Mouse (Mus musculus): ENCODE measurements at regions not wholly inside any gene's neighbourhood (a gene's known extent, or its start where the extent isn't known, plus 50 kb on each side); places are given as distances from the start of the nearest gene placed in this dataset.

DNA sequence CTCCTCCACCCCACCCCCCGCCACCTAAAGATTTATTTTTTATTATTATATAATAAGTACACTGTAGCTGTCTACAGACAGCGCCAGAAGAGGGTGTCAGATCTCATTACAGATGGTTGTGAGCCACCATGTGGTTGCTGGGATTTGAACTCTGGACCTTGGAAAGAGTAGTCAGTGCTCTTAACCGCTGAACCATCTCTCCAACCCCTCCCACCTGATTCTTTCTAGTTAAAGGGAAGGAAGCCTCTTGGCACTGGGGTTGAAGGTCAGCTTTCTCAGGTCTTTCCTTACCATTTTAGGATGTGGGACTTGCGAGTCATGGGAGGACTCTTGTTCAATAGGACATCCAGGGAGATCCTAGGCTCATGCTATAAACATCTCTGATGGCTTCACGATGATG is 54.7 kb downstream of the Hes1 start:
- DNase-seq: no peak

DNA sequence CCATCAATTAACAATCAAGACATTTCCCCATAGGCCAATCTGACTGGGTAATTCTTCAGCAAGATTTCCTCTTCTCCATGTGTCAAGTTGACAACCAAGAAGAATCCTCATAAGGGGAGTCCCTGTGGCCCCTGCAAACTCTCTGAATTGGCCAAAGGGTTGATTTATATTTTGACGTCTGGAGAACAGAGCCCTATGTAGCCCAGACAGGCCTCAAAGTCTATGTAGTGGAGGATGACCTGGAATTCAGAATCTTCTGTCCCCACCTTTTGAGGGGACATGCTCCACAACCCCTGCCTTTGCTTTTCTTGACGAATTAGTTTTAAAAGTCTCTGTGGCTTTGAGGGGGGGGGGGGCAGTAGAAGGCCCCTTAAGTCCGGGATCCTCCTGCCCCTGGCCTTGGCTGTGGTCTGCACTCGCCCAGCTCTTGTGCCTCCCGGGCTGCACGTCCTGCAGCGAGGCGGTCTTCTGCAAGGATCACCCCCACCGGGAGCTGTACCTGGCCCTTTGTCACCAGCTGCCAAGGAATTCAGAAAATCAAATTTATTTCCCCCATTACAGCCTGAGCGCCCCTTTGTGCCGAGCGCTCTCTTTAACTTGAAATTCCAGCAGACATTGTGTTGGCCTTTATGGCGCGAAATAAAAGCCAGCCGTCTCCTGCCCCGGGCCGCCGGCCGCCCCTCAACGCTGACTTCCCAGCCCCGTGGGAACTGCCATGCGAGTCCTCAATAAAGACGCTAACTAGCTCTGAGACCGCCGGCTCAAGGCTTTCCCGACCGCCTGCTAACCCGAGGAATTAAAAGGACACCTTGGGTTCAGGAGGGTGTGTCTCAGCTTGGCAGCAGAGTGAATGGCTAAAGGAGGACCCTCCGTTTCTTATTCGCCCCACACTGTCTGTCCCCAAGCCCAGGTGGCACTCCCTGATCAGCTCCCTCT is 56.4 kb downstream of the Hes1 start:
- no peak for DNase-seq

DNA sequence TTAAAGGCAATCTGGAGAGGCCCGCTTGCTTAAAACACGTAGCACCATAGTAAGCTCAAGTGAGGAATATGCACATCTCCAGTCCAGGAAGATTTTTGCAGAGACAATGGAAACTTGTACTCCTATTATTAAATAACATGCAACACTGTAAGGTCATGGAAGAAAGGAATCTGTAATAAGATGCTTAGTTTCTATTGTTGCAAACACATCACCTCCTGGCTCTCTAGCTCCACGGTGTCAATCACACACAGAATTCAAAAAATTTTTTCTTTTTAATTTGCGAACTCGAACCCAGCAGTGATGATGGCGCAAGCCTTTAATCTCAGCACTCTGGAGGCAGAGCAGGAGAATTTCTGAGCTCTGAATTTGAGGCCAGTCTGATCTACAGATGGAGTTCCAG is 57.4 kb downstream of the Hes1 start:
- no peak for DNase-seq

DNA sequence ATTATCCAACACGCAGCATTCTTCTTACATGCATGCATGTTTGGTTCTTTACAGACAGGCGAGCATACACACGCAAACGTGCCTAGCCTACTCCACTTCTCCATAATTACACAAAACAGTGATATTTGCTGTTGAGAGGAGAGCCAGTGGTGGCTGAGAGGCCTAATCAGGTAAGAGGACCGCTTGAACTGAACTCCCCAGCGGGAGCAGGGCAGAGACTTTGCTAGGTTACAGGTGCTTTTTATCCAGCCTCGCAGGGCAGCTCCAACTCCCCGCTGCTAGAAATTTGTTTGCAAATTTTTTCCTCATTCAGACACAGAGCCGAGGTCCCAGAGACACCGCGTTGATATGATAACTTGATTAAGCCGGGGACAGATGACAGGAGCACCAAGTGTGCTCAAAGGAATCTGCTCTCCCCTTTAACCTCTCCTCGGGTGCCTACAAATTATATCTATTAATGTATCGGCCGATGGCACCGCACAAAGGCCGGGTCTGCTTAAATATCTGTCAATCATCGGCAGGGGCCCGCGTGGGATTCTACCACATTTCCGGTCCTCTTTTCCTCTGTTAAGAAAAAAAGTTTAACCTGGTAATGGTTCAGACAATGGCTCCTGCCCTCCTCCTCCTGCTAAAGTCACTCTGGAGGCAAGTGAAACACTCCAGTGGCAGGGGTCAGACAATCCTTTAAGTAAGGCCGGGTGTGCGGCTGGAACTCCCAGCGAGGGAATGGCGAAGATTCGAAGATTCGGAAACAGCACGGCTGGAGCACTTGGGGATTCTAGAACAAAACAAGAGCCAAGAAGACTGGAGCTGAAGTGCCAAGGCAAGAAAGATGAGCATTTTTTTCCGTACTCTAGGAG is 58.3 kb downstream of the Hes1 start:
- DNase-seq: no peak

DNA sequence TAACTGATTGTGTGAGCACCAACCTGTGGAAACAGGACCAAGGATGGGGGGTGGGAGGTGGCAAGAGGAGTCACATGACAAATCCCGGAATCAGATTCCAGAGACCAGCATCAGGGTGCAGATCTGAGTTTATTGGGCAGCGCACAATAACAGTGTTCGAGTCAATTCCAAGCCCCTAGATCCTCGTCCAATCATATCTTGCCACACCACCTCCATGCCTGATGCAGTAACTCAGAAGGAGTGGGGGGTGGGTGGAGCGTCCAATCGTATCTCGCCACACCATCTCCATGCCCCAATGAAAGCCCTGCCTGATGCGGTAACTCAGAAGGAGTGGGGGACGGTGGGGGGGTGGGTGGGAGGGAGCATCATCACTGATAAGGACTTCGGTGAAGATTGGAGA is 62.8 kb downstream of the Hes1 start:
- no peak for DNase-seq

DNA sequence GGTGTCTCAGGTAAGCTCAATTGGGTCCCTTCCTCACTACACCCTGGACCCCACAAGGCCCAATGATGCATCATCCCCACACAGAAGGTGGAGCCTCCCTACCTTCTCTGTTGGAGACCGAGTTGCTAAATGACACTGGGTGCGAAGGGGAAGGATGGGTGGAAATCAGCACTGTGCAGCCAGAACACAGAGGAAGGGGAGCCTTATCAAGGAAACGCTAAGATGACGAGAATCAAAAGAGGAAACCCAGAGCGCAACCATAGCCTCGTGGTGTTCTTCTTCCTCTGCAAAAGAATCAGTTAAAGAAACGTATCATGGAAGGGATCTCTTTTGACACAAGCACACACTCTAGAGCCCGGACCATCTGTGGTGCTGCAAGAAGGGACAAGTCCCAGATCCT is 64.6 kb downstream of the Hes1 start:
- no peak for DNase-seq

DNA sequence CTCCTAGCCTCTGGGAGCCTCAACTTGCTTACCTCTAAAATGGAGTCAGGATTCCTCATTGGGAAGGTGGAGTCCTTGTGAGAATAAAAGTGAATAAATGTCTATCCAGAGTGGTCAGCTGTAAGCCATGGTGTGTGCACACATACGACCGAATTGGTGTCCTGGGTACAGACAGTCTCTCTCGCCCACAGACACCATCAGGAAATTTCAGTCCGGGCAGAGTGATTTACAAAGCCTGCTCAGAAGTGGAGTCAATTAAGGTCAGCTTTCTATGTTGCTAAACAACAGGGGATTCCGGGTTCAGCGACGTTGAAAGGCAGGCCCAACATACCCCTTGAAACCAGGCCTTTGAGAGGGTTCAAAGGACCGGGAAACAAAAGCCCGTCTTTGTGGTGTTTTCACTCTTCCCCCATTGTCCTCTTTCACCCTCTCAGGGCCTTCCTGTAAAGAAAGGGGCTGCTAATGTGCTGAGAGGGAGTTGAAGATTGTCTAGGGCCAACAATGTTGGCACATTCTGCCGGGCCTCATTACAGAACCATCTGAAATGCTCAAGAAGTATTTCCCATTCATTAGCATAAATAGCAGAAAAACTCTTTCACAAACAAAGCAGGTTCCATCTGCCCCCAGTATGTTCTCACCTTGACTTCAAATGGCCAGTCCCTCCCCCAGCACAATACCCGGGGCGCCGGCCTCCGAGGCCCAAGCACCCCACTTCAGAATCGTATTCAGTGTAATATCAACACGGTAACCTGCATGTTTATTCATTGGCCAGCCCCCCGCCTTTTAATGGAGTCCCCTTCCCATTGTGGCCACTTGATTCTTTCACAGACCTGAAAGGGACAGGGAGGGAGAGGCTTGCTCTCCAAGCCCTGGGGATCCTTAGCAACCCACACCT is 65.3 kb downstream of the Hes1 start:
- no peak for DNase-seq

DNA sequence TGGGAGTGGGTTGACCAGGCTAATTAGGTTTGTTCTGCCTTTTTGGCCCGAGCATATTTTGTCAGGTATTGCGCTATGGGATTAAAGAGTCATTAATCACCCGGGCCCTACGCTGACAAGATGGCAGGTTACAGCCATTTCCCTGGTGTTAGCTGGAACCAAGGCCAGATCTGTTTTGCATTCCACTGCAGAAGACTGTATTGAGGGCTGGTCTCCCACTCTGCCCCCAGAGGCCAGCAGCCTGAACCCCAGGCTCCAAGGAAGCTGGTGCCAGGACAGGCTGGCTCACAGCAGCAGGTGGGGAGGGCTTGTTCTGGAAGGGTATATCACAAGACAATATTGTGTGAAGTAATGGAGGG is 65.9 kb downstream of the Hes1 start:
- no peak for DNase-seq

DNA sequence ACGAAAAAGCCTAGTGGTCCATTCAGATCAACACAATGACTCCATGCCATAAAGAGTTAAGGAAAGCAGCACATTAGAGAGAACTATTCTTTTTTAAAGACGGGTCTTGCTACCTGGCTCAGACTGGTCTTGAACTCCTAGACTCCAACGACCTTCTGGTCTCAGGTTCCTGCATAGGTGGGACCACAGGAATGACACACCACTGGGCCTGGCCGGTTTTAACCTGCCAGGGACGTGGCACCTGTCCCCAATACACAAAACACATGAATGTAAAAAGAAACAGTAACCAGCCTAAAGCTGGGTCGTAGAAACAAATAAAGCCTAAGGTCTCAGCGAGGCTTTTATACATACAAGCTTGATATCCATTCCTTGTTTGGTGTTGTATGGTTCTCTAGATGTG is 67.9 kb downstream of the Hes1 start:
- DNase-seq: no peak

DNA sequence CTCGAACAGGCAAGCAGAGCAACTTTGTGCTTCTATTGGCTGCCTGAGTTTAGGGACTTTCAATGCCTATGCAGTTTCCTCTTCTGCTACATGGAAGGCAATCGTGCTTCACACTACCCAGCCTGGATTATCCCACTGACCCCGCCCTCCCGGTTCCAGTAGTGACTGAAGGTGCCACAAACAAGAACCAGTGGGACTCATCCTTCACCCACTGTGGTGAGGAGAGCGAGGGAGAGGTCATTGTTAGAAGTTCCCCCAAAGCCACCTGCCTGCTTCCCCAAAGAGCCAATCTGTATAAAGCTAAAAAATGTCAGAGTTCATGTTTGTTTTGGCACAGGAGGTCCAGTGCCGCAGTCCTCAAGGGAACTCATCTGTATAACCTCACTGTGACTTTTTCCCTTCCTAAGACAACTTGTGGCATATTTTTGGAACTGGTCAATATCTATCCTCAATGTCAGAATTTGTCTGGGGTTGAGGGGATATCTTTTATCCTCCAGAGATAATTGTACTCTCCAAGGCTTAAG is 70.5 kb downstream of the Hes1 start:
- DNase-seq: no peak

DNA sequence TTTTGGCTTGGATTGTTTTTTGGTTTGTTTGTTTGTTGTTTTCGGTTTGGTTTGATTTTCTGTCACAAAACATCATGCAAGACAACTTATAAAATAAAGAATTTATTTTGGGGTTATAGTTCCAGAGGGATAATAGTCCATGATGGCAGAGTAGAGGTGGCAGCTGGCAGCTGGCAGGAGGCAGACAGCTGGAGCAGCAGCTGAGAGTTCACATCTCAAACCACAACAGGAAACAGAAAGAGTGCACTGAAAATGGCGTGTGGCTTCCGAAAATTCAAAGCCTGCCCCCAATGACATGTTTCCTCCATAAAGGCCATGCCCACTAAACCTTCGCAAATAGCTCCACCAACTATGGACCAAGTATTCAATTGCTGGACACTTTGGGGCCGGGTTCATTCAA is 72.7 kb downstream of the Hes1 start:
- no peak for DNase-seq

DNA sequence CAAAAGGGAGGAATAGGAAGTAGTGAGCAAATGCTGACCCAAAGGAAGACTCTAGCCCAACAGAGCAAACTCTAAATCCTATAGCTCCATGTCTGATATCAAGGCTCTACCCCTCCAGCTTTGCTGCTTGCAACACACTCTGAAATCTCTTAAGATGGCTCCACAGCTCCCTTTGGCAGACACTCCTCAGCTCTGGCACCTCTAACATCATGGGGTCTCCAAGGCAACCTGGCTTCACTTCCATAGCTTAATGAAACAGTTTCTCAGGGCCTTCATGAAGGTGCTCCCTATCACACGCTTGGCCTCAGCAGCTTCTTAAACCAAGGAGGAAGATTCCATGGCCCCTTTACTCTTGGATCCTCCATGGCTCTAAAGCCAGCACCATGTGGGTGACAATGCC is 73.6 kb downstream of the Hes1 start:
- DNase-seq: no peak

DNA sequence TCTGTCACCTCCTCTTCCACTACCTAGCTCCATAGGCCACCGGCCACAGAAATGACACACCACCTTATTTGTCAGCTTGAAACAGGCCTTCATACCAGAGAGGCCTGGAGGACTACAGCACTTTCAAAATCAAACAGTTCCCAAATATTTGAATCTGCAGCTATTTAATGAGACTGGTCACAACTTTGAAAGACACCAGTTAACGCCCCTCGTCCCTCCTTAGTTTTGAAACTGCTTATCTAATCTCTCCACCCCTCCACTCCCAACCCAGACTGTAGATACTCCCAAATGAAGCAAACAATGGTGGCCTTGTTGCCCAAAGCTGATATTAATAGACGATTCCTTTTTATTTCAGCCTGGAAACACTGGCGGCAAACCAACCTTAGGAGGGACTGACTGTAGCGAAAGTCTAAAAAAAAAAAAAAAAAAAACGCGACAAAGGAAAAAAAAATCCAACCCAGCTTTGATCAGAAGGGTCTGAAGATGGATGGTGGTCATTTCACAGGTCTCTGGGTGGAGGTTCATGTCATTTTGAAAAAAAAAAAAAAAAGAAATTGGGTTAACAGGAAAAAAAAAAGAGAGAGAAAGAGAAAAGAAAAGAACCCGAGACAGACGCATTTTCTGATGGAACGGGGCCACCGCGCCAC is 80.8 kb downstream of the Hes1 start:
- DNase-seq: no peak

DNA sequence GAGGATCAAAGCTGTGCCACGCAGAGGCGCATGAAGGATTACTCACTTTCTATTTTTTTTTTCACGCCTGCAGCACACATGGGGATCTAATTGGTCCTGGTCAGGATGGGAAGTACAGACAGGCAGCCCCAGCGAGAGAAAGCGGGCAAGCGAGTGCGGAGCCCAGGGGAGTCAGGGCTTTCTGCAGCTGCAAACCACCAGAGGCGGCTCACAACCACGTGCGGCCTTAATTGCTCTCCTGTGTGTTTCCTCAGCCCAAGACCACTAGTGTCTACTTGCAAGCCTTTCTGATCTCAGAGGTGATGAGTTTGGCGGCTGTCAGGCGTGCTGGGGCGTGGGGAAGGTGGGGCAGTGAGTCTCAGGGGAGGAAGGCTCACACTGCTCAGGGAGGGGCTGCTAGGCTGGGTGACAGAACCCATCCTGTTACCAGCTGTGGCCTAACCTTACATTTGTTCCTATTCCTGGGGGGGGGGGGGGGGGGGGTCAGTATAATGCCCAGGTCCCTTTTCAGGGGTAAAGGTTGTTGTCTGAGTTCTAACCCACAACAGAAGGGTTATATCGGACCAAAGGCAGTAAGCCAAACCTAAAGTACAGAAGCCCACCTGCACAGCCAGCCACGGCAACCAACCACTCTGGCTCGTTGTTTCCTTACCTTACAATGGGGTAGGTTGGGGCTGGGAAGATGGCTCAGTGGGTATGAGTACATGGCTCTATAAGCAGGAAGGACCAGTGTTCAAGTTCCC is 81.5 kb downstream of the Hes1 start:
- DNase-seq: peak; percentile 26 to 43

DNA sequence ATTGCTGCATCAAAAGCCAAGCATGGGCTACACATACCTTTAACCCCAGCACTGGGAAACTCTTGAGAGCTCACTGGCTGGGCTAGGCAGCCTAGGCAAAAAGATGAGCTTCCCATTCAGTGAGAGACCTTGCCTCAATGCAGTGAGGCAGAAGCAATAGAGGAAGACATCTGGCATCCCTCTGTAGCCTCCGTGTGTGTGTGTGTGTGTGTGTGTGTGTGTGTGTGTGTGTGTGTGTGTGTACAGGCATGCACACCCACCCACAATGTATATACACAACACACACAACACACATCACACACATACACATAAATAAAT is 82.0 kb downstream of the Hes1 start:
- no peak for DNase-seq

DNA sequence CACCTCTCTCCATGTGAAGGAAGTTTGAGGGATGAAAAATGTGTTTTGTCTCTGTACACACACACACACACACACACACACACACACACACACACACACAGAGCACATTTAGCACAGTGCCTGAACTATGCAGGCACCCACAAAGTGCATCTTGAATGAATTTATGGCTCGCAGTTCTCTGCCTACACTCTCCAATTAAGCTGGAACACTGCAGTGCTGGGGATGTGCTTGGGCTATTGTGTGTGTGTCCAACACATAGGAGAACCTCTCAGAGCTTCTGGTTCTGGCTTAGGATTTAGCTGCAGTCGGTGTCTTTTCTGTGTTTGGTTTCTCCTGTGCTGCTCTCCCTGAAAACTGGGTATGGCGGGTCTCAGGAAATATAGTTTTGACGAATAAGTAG is 83.1 kb downstream of the Hes1 start:
- DNase-seq: no peak

DNA sequence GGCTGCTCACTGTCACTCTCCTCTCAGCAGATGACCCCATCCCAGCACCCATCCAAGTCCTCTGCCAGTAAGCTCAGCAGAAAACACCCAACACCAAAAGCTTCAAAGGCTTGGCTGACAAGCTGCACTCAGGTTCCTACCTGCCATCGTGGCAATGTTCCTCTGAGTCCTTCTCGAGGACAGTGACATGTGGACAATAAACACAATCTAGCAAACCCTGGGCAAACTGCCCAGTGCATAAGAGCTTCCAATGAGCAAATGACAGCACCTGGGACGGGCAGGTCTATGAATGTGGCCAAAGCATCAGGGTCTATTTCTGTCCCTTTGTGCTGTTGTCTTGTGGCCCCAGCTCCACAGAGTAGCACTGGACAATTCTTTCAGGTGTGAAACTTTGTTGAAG is 86.9 kb downstream of the Hes1 start:
- no peak for DNase-seq

DNA sequence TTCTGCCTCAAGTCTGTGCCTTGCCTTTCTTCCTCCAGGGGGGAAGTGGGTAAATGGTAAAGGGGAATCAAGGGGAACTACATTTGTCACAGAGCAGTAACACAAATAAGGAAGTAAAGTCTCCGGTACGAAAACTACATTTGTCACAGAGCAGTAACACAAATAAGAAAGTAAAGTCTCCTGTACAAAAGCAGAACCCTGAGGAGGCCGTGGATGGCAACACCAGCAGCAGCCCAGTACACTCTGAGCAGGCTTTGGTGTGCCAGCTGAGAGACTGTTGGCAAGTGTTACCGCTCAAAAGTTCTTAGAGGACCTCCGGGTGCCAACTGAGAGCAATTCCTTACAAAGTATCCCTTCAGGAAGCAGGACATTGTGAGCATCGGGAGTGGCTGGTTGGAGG is 90.9 kb downstream of the Hes1 start:
- no peak for DNase-seq

DNA sequence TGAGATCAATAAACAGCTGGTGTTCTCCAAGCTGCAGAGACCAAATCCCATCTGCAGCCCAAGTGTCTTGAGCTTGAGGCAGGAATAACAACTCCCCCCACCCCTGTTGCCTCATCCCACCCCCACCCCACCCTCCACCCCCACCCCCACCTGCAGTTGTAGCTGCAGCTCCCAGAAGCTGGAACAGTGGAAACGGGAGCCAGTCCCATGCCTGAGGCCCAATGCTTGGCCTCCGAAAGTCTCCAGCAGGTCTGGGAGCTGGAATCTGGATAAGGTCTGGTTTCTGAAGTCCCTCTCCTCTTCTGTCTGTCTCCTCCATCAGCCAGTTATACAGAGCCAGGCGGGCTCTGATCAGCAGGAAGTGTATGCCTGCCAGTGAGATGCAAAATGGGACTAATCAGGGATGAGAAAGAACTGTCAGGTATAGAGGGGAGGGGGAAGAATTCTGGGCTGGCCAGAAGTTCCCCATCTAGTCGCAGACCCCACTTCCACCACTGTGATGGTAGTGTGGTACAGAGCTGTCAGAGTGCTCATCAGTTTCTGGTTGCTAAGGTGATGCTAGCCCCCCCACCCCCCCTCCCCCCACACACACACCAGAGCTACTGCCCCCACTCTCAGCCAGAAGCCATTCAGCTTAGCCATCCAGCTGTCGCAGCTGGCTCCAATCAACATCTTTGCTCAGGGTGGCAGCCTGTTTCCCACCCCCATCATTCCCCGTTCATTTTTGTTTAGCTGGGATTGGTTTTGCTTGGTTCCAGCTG is 91.5 kb downstream of the Hes1 start:
- DNase-seq: no peak

DNA sequence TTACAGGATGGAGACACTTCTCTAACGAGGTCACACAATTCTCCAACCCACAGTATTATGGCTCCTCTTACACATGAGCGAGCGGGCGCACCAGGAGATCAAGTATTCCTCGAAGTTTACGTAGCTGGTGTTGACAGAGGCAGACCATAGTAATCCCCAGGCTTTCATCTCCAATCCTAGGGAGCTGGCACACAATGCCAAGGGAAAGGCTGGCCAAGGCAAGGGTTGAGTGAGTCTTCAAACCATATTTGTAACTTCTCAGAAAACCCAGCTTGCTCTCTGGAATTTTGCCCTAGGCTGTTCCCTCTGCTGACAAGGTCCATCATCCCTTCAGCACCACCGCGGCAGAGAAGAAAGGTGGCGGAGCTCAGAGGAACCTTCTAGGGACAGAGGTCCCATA is 94.0 kb downstream of the Hes1 start:
- no peak for DNase-seq

DNA sequence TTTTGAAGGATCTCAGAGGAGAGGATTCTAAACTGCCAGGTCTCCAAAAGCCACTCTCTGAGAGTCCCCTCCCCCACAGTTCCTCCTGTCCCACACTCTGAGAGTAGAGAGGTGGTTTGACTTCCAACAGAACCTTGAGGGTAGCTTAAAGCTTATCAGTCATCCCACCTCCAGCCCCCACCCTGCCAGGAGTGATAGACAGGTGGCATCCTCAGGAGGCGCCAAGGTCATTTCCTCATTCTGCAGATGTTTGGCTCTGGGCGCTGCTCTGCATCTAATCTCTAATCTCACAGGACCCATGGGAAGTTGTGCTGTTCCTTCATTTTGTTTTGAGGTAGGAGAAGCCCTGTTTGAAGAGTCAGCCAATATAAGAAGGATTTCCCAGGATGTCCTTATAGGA is 96.2 kb downstream of the Hes1 start:
- no peak for DNase-seq

All from thymus, adult 18-20 months (tissue).